Mouse (Mus musculus): ENCODE results near the gene Slc26a9.

GRCm38 (mm10) chr1:131745391-131745790, 1.6 kb downstream of the Slc26a9 start:
- TF ChIP-seq GATA1 (IDR thresholded peaks at IDR 0.05; ENCODE audit: borderline replicate concordance, low read length) (no peak), FLI1 (IDR thresholded peaks at IDR 0.05; ENCODE audit: low read length) (no peak)

All from megakaryocyte, embryonic 14.5 days (primary cell).